Mouse (Mus musculus) forebrain, embryonic 13.5 days (tissue): ENCODE measurements at regions not wholly inside any gene's neighbourhood (a gene's known extent, or its start where the extent isn't known, plus 50 kb on each side); places are given as distances from the start of the nearest gene placed in this dataset.

Experiments
- ATAC-seq: fragments of 200-750 bp; cut with Nextera tagmentation; 2 replicates; pipeline ENCODE4 v1.8.0; 2017
- H3K27ac ChIP-seq: fragments of 300-500 bp; sonication (generic); 2 replicates; pipeline ENCODE4 v1.5.1; 2015; ENCODE audit warnings: inconsistent platforms, mild to moderate bottlenecking, moderate library complexity
- H3K27me3 ChIP-seq: fragments of 300-500 bp; sonication (generic); 2 replicates; pipeline ENCODE4 v1.6.1; 2015; ENCODE audit warnings: mild to moderate bottlenecking, inconsistent platforms
- H3K36me3 ChIP-seq: fragments of 300-500 bp; sonication (generic); 2 replicates; pipeline ENCODE4 v1.6.1; 2015; ENCODE audit warnings: mild to moderate bottlenecking, inconsistent platforms; ENCODE audit not compliant: poor library complexity, severe bottlenecking
- H3K4me1 ChIP-seq: fragments of 300-500 bp; sonication (generic); 2 replicates; pipeline ENCODE4 v1.6.1; 2015; ENCODE audit warnings: inconsistent platforms
- H3K4me2 ChIP-seq: fragments of 300-500 bp; sonication (generic); 2 replicates; pipeline ENCODE4 v1.6.1; 2015; ENCODE audit warnings: inconsistent platforms, mild to moderate bottlenecking, moderate library complexity
- H3K4me3 ChIP-seq: fragments of 300-500 bp; sonication (generic); 2 replicates; pipeline ENCODE4 v1.5.1; 2015; ENCODE audit warnings: mild to moderate bottlenecking, inconsistent platforms
- H3K9ac ChIP-seq: fragments of 300-500 bp; sonication (generic); 2 replicates; pipeline ENCODE4 v1.6.1; 2015; ENCODE audit warnings: mild to moderate bottlenecking, inconsistent platforms
- H3K9me3 ChIP-seq: fragments of 300-500 bp; sonication (generic); replicated peaks from 2 replicates; pipeline ENCODE4 v1.6.1; 2016; ENCODE audit warnings: inconsistent platforms
- WGBS: fragments of 180-500 bp; shearing (Covaris S2); methylation state at CpG from one replicate; pipeline ENCODE4 v1.1.7; 2015; 5-methylcytosine and 5-hydroxymethylcytosine counted together

DNA sequence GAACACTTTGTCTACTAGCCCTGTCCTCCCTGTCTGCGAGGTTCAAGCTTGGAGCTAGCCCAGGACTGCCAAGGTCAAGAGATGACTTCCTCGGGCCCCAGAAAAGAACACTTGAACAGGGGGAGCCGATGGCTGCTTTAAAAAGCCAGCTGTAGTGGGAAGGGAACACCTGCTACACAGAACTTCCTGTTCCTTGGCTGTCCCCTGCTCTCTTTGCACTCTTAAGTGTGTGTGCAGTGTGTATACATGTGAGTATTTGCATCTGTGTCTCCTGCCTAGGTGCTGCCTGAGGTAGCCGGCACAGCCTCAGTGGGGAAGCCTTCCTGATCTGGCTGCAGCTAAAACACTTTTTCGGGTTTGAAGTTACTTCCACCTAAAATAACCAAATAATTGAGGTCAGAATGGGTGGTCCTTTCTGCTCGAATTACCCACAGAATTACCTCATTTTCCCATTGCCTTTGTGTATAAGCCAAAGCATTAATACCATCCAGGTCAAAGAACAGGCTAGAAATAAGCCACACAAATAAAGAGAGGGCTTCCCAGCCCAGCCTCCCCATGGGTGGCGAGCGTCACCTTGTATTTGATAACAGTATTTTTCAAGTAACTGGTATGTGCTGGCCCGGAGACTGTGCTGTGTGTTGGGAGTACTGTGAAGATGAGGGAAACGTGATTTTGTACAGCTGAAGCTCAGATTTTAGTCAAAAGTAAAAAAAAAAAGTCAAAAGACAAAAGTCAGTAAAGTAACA is 84.2 kb upstream of the Lclat1 start:
- no peaks in the 10 kb centered on the region for H3K4me1 ChIP-seq
- H3K9ac ChIP-seq = no peak overlapping the region
- ATAC-seq = no peak
- H3K27ac ChIP-seq = no peak overlapping the region
- H3K36me3 ChIP-seq = no peaks in the 10 kb centered on the region
- no peaks in the 10 kb centered on the region for H3K9me3 ChIP-seq
- H3K4me3 ChIP-seq = no peak overlapping the region
- H3K27me3 ChIP-seq = no peaks in the 10 kb centered on the region
- WGBS = 53% methylated on average over 10 of the region's 10 CpGs
- no peak overlapping the region for H3K4me2 ChIP-seq

DNA sequence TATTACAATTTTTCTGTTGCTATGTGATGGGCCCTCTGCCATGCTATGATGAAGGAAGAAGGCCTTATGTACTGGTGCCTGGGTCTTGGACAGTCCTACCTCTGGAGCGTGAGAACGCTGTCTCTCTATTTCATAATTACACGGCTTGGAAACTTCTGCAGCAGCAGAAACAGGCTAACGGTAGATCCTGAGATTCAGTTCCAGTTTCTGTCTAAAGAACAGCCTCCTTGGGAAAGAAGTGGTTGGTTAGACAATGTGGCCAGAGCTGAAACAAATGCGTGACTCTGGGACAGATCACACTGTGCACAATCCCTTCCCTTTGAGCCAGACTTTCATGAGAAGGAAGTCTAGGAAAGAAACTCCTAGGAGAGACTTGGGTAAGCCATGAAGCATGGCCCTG is 80.7 kb upstream of the Lclat1 start:
- Histone ChIP-seq H3K4me3 (no peak overlapping the region), H3K9me3 (no peaks in the 10 kb centered on the region), H3K27ac (no peak overlapping the region), H3K4me1 (no peaks in the 10 kb centered on the region), H3K36me3 (no peaks in the 10 kb centered on the region), H3K4me2 (no peak overlapping the region), H3K9ac (no peak overlapping the region), H3K27me3 (no peaks in the 10 kb centered on the region)
- WGBS = 95% methylated on average over 5 of the region's 5 CpGs
- ATAC-seq = no peak

DNA sequence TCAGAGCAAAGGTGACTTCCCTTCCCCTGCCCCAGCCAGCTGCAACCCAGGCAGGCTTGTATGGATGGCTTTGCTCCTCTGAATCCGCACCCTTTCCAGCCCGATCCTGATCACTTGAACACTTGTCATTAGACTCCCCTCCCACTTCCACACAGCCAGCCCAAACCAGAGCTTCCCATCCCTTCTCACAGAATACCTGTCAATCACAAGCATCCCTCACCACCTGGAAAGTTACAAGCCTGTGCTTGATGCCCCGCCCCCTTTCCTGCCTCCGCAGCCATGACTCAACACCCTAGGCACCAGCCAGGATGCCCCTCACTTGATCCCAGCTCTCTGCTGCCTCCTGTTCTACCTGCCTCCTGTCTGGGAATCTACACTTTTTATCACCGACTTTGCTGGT is 76.0 kb upstream of the Lclat1 start:
- WGBS = 67% methylated on average over 5 of the region's 5 CpGs
- H3K27ac ChIP-seq = no peak overlapping the region
- no peak overlapping the region for H3K9ac ChIP-seq
- H3K36me3 ChIP-seq = no peaks in the 10 kb centered on the region
- H3K4me2 ChIP-seq = no peak overlapping the region
- H3K9me3 ChIP-seq = no peaks in the 10 kb centered on the region
- no peaks in the 10 kb centered on the region for H3K27me3 ChIP-seq
- ATAC-seq = no peak
- no peak overlapping the region for H3K4me3 ChIP-seq
- H3K4me1 ChIP-seq = no peaks in the 10 kb centered on the region

DNA sequence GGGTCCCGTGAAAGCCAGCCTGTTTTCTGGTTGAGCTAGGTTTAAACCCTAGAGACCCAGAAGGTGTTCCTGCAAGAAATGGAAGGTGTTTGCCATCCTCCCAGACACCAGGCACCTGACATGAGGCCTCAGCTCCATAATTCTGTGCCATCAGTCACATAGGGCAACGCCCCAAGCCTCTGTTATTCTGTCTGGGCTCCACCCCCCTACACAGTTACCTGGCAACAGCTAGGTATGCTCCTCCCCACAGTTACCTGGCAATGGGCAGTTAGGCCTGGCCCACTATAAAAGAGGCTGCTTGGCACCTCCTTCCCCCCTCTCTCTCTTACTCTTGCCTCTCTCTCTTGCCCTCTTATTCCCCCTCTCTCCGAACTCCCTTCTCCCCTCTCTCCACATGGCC is 75.5 kb upstream of the Lclat1 start:
- 81% methylated on average over 3 of the region's 3 CpGs for WGBS
- Histone ChIP-seq H3K27me3 (no peaks in the 10 kb centered on the region), H3K27ac (no peak overlapping the region), H3K4me3 (no peak overlapping the region), H3K36me3 (no peaks in the 10 kb centered on the region), H3K4me2 (no peak overlapping the region), H3K4me1 (no peaks in the 10 kb centered on the region), H3K9ac (no peak overlapping the region), H3K9me3 (no peaks in the 10 kb centered on the region)
- ATAC-seq = no peak

DNA sequence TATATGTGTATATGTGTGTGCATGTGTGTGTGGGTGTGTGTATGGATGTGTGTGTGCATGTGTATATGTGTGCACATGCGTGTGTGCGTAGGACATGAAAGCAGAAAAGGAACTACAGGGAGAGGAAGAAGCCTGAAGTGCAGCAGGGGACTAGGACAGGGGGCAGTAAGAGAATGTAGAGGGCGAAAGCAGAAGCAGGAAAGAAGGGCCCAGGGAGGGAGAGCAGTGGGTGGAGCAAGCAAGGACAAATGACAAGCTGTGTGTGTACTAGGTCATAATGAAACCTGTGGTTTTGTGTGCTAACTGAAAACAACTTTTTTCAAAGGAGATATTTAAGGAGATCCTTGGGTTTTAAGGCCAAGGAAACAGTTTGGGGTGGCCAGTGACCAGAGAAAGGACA is 73.4 kb upstream of the Lclat1 start:
- Histone ChIP-seq H3K9me3 (no peaks in the 10 kb centered on the region), H3K27ac (no peak overlapping the region), H3K27me3 (no peaks in the 10 kb centered on the region), H3K9ac (no peak overlapping the region), H3K4me2 (no peak overlapping the region), H3K4me3 (no peak overlapping the region), H3K36me3 (no peaks in the 10 kb centered on the region), H3K4me1 (no peaks in the 10 kb centered on the region)
- no peak for ATAC-seq
- WGBS = 90% methylated on average over 3 of the region's 3 CpGs

DNA sequence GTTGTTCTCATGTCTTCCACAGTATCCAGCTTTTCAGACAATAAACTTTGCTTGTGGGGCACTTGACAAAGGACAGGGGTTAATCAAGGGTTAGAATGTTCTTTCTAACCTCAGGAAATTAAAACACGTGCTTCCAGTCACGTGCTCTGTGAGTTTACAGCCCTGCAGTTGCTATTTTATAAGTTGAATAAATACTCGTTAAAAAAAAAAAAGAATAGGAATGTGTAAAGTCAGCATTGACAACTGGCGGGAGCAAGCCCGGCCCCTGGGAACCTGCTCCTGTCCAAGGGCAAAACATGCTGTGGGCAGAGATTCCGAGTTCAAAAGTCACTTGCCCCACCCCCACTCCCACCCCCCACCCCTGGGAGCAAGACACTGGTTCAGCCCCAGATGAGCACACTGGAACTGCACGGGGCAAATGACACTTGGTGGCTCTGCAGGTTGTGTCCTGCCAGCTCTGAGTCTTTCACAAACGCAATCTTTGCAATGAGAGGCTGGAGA is 72.8 kb upstream of the Lclat1 start:
- Histone ChIP-seq H3K27me3 (no peaks in the 10 kb centered on the region), H3K9me3 (no peaks in the 10 kb centered on the region), H3K4me3 (no peak overlapping the region), H3K4me1 (no peaks in the 10 kb centered on the region), H3K9ac (no peak overlapping the region), H3K4me2 (no peak overlapping the region), H3K36me3 (no peaks in the 10 kb centered on the region), H3K27ac (no peak overlapping the region)
- WGBS = 33% methylated on average over 8 of the region's 8 CpGs
- ATAC-seq = no peak

DNA sequence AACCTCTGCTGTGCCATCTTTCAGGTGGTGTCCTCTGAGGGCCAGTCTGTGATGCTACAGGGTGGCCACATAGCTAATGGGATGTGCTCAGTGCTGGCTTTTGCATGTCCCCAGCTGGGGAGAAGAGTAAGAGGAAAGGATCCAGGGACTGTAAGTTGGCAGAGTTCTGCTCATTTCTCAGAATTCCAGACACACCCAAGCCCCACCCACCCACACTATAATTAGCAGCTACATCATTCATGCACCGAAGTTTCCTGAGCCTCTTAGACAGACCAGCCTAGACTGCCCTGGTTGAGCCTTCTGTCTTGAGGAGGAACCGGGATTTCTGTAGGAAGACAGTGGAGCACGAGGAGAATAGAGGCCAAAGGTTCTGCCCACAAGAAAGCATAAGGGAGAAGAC is 70.9 kb upstream of the Lclat1 start:
- Histone ChIP-seq H3K9me3 (no peaks in the 10 kb centered on the region), H3K9ac (no peak overlapping the region), H3K4me1 (no peaks in the 10 kb centered on the region), H3K27ac (no peak overlapping the region), H3K36me3 (no peaks in the 10 kb centered on the region), H3K27me3 (no peaks in the 10 kb centered on the region), H3K4me3 (no peak overlapping the region), H3K4me2 (no peak overlapping the region)
- ATAC-seq = no peak
- 80% methylated on average over 3 of the region's 3 CpGs for WGBS

DNA sequence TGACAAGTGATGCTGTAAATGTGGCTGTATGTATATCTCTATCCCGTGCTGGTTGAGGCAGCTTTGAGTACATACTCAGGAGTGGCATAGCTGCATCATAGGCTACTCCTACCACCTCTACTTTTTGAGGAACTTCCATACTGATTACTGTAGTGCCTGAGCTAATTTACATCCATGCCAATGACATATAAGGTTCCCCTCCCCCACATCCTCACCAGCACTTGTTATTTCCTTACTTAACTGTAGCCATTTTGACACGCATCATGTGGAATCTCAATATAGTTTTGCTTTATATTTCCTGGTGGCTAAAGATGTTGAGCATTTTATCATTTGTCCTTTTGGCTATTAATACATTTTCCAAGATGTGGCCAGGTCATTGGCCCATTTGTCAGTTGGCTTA is 69.2 kb upstream of the Lclat1 start:
- WGBS = 95% methylated on average over 2 of the region's 2 CpGs
- no peak for ATAC-seq
- H3K27me3 ChIP-seq = no peaks in the 10 kb centered on the region

DNA sequence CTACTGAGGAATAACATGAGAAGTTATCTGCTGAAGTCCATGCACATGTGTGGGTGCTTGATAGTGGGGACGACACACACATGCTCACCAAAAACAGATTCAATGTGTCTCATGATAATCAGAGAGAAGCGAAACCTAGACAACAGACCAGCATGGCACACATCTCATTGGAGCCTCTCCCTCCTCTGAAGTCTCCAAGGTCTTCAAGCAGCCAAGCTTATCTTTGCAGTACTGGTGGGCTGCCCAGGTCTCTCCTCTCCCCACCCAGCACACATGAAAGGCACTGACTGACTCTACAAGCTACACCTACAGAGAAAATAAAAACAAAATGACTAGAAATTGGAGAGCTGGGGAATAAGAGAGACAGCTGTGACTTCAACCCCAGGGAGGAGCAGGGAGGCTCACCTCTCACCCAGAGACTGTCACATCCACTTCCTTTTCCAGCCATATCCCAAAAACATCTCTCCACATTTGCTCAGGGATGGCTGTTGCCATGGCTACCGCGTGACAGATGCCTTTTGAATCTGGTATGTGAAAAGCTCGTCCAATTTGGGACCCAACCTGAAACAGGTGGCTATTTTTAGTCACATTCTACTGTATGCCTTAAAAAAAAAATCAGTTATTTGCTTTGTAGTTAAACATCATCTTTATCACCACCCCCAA is 62.7 kb upstream of the Lclat1 start:
- no peak overlapping the region for H3K4me3 ChIP-seq
- no peak overlapping the region for H3K4me2 ChIP-seq
- H3K9ac ChIP-seq = no peak overlapping the region
- H3K9me3 ChIP-seq = no peaks in the 10 kb centered on the region
- no peak overlapping the region for H3K27ac ChIP-seq
- 0 out of 2 replicates have a peak, but pooled peaks have one; percentile 55 for ATAC-seq
- H3K27me3 ChIP-seq = no peaks in the 10 kb centered on the region
- no peaks in the 10 kb centered on the region for H3K36me3 ChIP-seq
- WGBS = 79% methylated on average over 5 of the region's 5 CpGs
- 0 out of 2 replicates have a peak, but pooled peaks cover 3% of the 10 kb centered on the region for H3K4me1 ChIP-seq

More for the DNA sequence above, 69.2 kb upstream of the Lclat1 start:
- no peaks in the 10 kb centered on the region for H3K4me1 ChIP-seq
- no peaks in the 10 kb centered on the region for H3K9me3 ChIP-seq
- H3K4me2 ChIP-seq = no peak overlapping the region
- no peak overlapping the region for H3K9ac ChIP-seq
- H3K4me3 ChIP-seq = no peak overlapping the region
- no peak overlapping the region for H3K27ac ChIP-seq
- H3K36me3 ChIP-seq = no peaks in the 10 kb centered on the region

DNA sequence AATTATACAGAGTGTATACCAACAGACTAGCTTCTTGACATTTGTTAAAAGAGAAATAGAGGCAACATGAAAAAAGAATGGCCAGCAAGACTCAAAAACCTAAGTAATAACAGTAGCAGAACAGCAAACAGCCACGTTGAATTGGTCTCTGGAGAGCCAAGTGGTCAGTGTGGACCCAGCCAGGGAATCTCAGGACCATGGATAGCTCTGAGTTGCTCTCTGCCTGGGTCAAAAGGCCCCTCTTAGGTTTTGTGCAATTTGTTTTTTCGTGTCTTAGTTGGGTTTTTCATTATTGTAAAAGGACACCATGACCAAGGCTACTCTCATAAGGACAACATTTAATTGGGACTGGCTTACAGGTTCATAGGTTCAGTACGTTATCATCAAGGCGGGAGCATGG is 60.8 kb upstream of the Lclat1 start:
- no peak overlapping the region for H3K27ac ChIP-seq
- H3K4me1 ChIP-seq = 0 out of 2 replicates have a peak, but pooled peaks cover 3% of the 10 kb centered on the region
- no peaks in the 10 kb centered on the region for H3K27me3 ChIP-seq
- no peak for ATAC-seq
- no peak overlapping the region for H3K4me3 ChIP-seq
- no peaks in the 10 kb centered on the region for H3K36me3 ChIP-seq
- H3K9ac ChIP-seq = no peak overlapping the region
- no peak overlapping the region for H3K4me2 ChIP-seq
- no peaks in the 10 kb centered on the region for H3K9me3 ChIP-seq
- 58% methylated on average over 4 of the region's 4 CpGs for WGBS

DNA sequence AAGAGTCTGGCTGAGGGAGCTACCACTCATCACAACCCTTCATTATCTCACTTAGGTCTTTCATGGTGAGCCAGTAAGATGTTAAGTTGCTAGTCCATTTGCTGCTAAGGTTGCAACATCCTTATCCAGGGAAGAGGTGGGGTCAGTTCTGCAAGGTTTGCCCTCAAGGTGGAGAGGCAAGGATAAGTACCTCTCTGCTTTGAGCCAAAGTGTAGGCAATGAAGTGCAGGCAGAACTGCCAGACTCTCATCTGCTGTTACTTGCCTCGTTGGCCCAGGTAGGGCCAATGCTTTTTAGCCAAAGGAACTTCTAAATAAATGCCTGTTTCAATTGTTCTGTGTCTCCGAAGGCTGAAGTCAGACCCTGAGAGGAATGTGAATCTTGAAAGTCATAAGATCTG is 59.6 kb upstream of the Lclat1 start:
- 79% methylated on average over 2 of the region's 2 CpGs for WGBS
- no peak overlapping the region for H3K27ac ChIP-seq

DNA sequence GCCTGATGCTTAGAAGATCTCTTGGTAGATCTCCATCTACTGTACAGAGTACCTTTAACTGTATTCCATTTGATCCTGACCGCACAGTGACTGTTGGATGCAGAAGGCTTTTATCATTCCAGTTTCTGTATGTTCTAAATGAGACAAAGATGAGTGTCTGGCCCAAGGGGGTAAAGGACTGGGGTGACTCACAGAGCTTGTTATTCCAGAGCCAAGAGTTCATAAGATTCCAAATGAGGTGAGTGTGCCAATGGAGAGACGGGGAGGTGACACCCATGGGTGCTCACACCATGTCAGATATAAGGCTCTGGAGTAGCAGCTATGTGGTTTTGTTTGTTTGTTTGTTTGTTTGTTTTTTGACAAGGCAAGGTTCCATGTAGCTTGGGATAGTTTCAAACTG is 54.8 kb upstream of the Lclat1 start:
- WGBS = 93% methylated on average over 2 of the region's 2 CpGs
- H3K9me3 ChIP-seq = no peaks in the 10 kb centered on the region
- no peak overlapping the region for H3K4me2 ChIP-seq
- no peaks in the 10 kb centered on the region for H3K36me3 ChIP-seq
- H3K27ac ChIP-seq = no peak overlapping the region
- no peak overlapping the region for H3K9ac ChIP-seq
- no peak overlapping the region for H3K4me3 ChIP-seq
- H3K4me1 ChIP-seq = peaks cover 4% of the 10 kb centered on the region; the same call in 1 of the 2 replicates
- H3K27me3 ChIP-seq = no peaks in the 10 kb centered on the region
- no peak for ATAC-seq

More for the DNA sequence above, 59.6 kb upstream of the Lclat1 start:
- Histone ChIP-seq H3K4me2 (no peak overlapping the region), H3K9ac (no peak overlapping the region), H3K36me3 (no peaks in the 10 kb centered on the region), H3K27me3 (no peaks in the 10 kb centered on the region), H3K9me3 (no peaks in the 10 kb centered on the region), H3K4me3 (no peak overlapping the region), H3K4me1 (0 out of 2 replicates have a peak, but pooled peaks cover 3% of the 10 kb centered on the region)
- ATAC-seq = no peak
